Mouse (Mus musculus): ENCODE measurements around the gene Pik3r1. TPM values are rescaled to one million over a fixed set of nuclear protein-coding genes. Genes with fewer than 3 reads are reported as not detected.

Gene Pik3r1
- polyA plus RNA-seq, 1 experiment from 2014 or later = 14.8 TPM

DNA sequence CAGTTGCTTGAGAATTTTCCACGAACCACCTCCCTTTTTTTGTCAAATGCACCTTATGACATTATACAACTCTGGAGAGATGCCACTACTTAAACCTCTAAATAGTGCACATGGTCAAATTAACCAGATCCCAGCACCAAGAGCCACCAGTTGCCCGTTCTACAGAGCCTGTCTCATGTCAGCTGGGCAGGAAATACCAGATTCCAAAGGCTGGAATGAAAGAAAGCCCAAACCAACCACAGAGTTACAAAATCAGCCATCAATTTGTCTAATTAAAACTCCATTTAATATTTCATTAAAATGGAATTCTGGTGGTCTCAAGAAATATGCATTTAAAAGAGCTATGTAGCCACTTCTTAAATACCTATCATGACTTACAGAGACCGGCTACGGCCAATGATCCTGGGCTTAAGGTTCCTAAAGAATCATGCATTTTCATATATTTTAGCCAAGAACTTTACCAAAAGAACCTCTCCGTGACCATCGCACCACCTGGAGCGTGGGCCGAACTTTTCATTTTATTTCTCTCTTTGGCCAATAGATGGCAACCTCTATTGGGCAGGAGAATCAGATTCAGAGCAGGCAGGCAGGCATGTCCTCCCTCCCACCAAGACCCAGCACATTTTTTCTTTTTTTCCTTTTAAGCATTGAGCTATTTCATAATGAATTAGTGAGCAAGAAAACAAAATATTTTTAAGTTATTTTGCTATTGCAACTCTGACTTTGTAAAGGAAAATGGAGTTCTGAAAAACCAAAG, 32.5 kb downstream of the Pik3r1 start:
- no peak overlapping the region for H3K4me3 ChIP-seq
- H3K4me1 ChIP-seq (replicated peaks) = peaks cover 20% of the 10 kb centered on the region
- WGBS = 60% methylated on average over 8 of the region's 8 CpGs
- H3K36me3 ChIP-seq = no peaks in the 10 kb centered on the region
- H3K27ac ChIP-seq (ENCODE audit: poor library complexity, severe bottlenecking) = no peak overlapping the region
- no peaks in the 10 kb centered on the region for H3K9me3 ChIP-seq (replicated peaks)
- no peak overlapping the region for H3K4me2 ChIP-seq
- no peak for ATAC-seq (ENCODE audit: insufficient number of reproducible peaks, low FRiP score)
- no peaks in the 10 kb centered on the region for H3K27me3 ChIP-seq (replicated peaks)
- H3K9ac ChIP-seq = no peak overlapping the region

DNA sequence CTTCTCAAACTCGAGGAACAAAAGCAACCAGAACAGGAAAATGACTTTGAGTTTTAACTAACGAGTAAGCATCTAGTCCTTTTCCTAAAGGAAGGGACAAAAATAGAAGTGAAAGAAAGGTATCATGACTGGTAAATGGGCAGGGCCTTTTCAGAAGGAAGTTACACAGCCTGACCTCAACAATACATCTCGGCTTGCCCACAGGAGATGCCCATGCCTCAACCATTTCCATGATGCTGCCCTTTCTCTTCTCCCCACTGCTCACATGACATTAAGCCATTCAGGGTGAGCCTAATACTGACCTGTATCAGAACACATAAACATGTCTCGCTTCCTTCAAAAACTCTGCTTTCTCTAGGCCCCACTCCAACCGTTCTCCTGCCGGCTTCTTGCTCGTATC, 33.8 kb downstream of the Pik3r1 start:
- H3K27ac ChIP-seq (ENCODE audit: poor library complexity, severe bottlenecking) = no peak overlapping the region
- no peaks in the 10 kb centered on the region for H3K36me3 ChIP-seq
- H3K4me3 ChIP-seq = no peak overlapping the region
- H3K4me2 ChIP-seq = no peak overlapping the region
- H3K27me3 ChIP-seq (replicated peaks) = no peaks in the 10 kb centered on the region
- H3K9ac ChIP-seq = no peak overlapping the region
- peaks cover 30% of the 10 kb centered on the region for H3K4me1 ChIP-seq (replicated peaks)
- WGBS = 78% methylated on average over 7 of the region's 7 CpGs
- ATAC-seq (ENCODE audit: insufficient number of reproducible peaks, low FRiP score) = no peak
- no peaks in the 10 kb centered on the region for H3K9me3 ChIP-seq (replicated peaks)

DNA sequence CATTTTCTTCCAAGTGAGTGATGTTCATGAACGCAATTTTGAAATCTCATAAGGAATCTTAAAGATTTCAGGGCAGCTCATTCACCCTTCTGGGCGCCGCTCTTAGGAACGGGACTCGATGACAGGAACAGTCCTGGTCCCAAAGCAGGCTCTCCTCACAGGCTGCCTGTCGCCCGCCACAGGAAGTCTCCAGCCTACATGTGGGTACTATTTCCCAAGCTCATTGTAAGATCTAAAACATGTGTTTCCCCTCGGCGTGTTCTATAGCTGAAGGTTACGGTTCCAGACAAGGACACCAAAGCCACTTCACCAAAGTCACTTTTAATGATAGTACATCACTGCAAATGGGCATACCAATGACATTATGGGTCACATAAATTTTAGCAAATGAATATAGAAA, 35.3 kb downstream of the Pik3r1 start:
- ATAC-seq (ENCODE audit: insufficient number of reproducible peaks, low FRiP score) = no peak
- Histone ChIP-seq H3K27ac (ENCODE audit: poor library complexity, severe bottlenecking) (no peak overlapping the region), H3K4me2 (no peak overlapping the region), H3K9me3 (replicated peaks) (no peaks in the 10 kb centered on the region), H3K4me1 (replicated peaks) (peaks cover 31% of the 10 kb centered on the region), H3K36me3 (no peaks in the 10 kb centered on the region), H3K9ac (no peak overlapping the region), H3K4me3 (no peak overlapping the region), H3K27me3 (replicated peaks) (no peaks in the 10 kb centered on the region)
- WGBS = 71% methylated on average over 10 of the region's 10 CpGs

DNA sequence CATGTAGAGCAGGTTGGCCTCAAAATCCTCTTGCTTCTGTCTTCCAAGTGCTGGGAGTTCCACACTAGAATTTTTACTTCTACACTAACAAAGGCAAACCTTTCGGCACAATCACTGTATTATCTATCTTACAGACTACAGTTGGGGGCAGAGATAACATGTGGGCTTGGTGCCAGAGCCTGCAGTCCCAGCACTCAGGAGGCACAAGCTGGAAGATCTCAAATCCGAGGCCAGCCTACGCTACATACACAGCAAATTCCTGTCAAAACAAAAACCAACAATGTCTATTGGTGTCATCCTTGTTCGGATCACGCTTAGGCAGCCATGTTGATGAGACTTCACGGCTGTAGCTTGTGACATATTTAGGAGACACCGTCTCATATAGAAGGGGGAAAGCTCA, 36.2 kb downstream of the Pik3r1 start:
- WGBS = 67% methylated on average over 7 of the region's 7 CpGs
- ATAC-seq (ENCODE audit: insufficient number of reproducible peaks, low FRiP score) = no peak
- no peaks in the 10 kb centered on the region for H3K9me3 ChIP-seq (replicated peaks)
- H3K4me3 ChIP-seq = no peak overlapping the region
- H3K36me3 ChIP-seq = 0 out of 2 replicates have a peak, but pooled peaks cover 4% of the 10 kb centered on the region
- H3K4me2 ChIP-seq = no peak overlapping the region
- H3K4me1 ChIP-seq (replicated peaks) = peaks cover 30% of the 10 kb centered on the region
- H3K27me3 ChIP-seq (replicated peaks) = no peaks in the 10 kb centered on the region
- H3K27ac ChIP-seq (ENCODE audit: poor library complexity, severe bottlenecking) = no peak overlapping the region
- no peak overlapping the region for H3K9ac ChIP-seq

DNA sequence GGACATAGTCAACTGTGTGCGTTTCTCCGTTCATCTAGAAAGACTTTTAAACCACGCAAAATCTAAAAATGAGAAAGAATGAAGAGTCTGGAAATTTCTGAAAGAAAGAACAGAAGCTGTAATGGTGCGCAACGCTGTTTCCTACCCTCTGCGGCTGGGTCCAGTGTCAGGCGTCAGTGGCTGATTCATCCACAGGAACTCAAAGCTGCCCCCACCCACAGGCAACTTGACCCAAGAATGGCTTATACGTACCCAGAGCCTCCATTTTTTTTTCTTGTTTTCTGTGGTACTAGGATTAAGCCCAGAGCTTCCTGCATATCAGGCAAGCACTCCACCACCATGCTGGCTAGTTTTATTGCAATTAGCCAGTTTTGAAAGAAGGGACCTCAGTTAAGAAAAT, 37.7 kb downstream of the Pik3r1 start:
- WGBS = 83% methylated on average over 8 of the region's 8 CpGs
- Histone ChIP-seq H3K4me1 (replicated peaks) (peaks cover 26% of the 10 kb centered on the region), H3K27me3 (replicated peaks) (no peaks in the 10 kb centered on the region)

DNA sequence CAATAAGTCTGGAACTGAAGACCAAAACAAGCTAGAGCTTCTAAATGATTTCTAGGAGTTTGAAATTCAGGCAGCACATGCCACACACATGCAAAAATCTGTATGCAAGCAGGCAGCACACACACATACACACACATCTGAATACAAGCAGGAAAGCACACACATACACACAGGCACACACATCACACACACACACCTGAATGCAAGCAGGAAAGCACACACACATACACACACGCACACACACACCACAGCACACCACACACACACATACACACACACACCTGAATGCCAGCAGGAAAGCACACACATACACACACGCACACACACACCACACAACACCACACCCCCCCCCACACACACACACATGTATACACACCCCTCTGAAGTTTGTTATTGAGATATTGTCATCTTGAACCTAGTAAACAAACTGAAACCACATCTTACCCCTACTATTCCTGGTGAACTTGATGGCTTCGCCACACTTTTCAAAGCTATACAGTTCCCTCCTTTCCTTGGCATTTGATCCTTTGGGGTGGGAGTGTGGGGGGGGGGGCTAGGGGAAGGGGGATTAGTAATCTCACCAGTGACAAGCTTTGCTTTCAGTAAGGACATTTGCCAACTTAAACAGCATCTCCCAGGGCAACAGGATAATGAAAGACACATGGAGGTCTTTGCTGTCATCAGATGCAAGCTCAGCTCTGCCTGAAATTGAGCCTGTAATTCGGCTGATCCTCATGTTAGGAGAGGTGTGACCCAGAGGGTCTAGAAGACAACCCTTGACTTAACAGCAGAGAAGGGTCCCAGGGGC, 38.6 kb downstream of the Pik3r1 start:
- no peak overlapping the region for H3K4me3 ChIP-seq
- no peak overlapping the region for H3K4me2 ChIP-seq
- 0 out of 2 replicates have a peak, but pooled peaks cover 4% of the 10 kb centered on the region for H3K36me3 ChIP-seq
- H3K9me3 ChIP-seq (replicated peaks) = no peaks in the 10 kb centered on the region
- ATAC-seq (ENCODE audit: insufficient number of reproducible peaks, low FRiP score) = peak; percentile 36; the same call in 1 of the 2 replicates
- H3K27ac ChIP-seq (ENCODE audit: poor library complexity, severe bottlenecking) = no peak overlapping the region
- peaks cover 26% of the 10 kb centered on the region for H3K4me1 ChIP-seq (replicated peaks)
- H3K27me3 ChIP-seq (replicated peaks) = no peaks in the 10 kb centered on the region
- WGBS = 61% methylated on average over 4 of the region's 4 CpGs
- no peak overlapping the region for H3K9ac ChIP-seq

More for the DNA sequence above, 37.7 kb downstream of the Pik3r1 start:
- Histone ChIP-seq H3K4me3 (no peak overlapping the region), H3K4me2 (no peak overlapping the region), H3K27ac (ENCODE audit: poor library complexity, severe bottlenecking) (no peak overlapping the region), H3K9ac (no peak overlapping the region), H3K9me3 (replicated peaks) (no peaks in the 10 kb centered on the region), H3K36me3 (0 out of 2 replicates have a peak, but pooled peaks cover 4% of the 10 kb centered on the region)
- no peak for ATAC-seq (ENCODE audit: insufficient number of reproducible peaks, low FRiP score)

- no peak overlapping the region for H3K27ac ChIP-seq (ENCODE audit: poor library complexity, severe bottlenecking)
- peaks cover 26% of the 10 kb centered on the region for H3K4me1 ChIP-seq (replicated peaks)
- no peak for ATAC-seq (ENCODE audit: insufficient number of reproducible peaks, low FRiP score)
- 0 out of 2 replicates have a peak, but pooled peaks cover 4% of the 10 kb centered on the region for H3K36me3 ChIP-seq
- 66% methylated on average over 7 of the region's 7 CpGs for WGBS
- no peaks in the 10 kb centered on the region for H3K9me3 ChIP-seq (replicated peaks)
- no peaks in the 10 kb centered on the region for H3K27me3 ChIP-seq (replicated peaks)
- H3K4me2 ChIP-seq = no peak overlapping the region
- H3K4me3 ChIP-seq = no peak overlapping the region
- no peak overlapping the region for H3K9ac ChIP-seq
These were observed 39.2 kb downstream of the Pik3r1 start for GRCm38 (mm10) chr13:101728816-101729215.

GRCm38 (mm10) chr13:101728300-101728699, 39.7 kb downstream of the Pik3r1 start:
- no peak for ATAC-seq (ENCODE audit: insufficient number of reproducible peaks, low FRiP score)
- no peaks in the 10 kb centered on the region for H3K27me3 ChIP-seq (replicated peaks)
- H3K4me3 ChIP-seq = no peak overlapping the region
- H3K4me2 ChIP-seq = no peak overlapping the region
- no peaks in the 10 kb centered on the region for H3K9me3 ChIP-seq (replicated peaks)
- H3K4me1 ChIP-seq (replicated peaks) = peaks cover 26% of the 10 kb centered on the region
- H3K27ac ChIP-seq (ENCODE audit: poor library complexity, severe bottlenecking) = no peak overlapping the region
- H3K36me3 ChIP-seq = 0 out of 2 replicates have a peak, but pooled peaks cover 4% of the 10 kb centered on the region
- H3K9ac ChIP-seq = no peak overlapping the region
- WGBS = 92% methylated on average over 3 of the region's 3 CpGs

DNA sequence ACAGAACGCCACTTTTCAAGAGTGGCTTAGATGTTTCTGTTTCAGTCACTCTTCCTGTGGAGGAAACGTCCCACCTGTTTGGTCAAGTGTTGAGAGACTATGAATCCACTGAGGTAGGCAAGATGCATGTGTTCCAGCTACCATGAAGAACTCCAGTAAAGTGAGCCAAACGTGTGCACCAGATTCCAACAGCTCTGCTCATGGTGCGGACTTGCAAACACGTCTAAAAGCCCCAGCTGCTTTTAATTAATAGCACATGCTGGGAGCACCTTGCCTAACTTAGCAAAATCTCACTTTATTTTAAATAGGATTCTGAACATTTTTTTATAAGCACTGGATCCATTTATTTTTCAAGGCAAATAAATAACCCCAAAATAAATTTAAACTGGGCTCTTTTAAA, 40.2 kb downstream of the Pik3r1 start:
- no peak overlapping the region for H3K27ac ChIP-seq (ENCODE audit: poor library complexity, severe bottlenecking)
- no peak for ATAC-seq (ENCODE audit: insufficient number of reproducible peaks, low FRiP score)
- 0 out of 2 replicates have a peak, but pooled peaks cover 4% of the 10 kb centered on the region for H3K36me3 ChIP-seq
- H3K4me2 ChIP-seq = no peak overlapping the region
- H3K9ac ChIP-seq = no peak overlapping the region
- peaks cover 26% of the 10 kb centered on the region for H3K4me1 ChIP-seq (replicated peaks)
- H3K27me3 ChIP-seq (replicated peaks) = no peaks in the 10 kb centered on the region
- H3K4me3 ChIP-seq = no peak overlapping the region
- WGBS = 81% methylated on average over 5 of the region's 5 CpGs
- no peaks in the 10 kb centered on the region for H3K9me3 ChIP-seq (replicated peaks)

GRCm38 (mm10) chr13:101726922-101727321, 41.1 kb downstream of the Pik3r1 start:
- no peak for ATAC-seq (ENCODE audit: insufficient number of reproducible peaks, low FRiP score)
- Histone ChIP-seq H3K4me3 (no peak overlapping the region), H3K27ac (ENCODE audit: poor library complexity, severe bottlenecking) (no peak overlapping the region)

DNA sequence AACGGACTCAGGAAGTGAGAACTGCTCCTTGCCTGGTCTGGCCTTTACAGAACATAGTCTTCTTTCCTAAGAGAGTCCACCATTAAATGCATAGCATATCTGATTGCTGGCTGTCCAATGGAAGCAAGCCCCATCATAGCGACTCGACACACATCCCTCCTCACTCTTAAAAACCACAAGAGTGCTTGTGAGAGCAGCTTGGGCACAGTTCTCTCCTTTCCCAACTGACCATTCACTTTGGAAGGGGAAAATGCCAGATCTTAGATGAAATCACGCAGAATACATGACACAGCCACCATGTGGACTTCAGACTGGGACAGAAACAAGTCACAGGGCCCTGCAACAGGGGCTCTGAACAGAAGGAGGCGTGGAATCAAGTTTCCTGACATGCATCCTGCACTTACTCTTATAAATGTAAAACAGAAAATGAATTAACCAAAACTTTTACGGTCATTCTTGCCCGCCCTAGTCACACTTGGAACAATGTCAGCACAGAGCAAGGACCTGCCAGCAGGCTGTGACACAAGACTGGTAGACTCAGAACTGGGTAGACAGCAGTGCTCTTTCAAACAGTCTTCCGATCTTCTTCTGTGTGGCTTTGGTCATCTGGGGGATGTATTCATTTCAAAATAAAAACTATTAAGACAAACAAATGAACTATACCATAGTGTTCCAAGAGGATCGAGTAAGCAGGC, 46.0 kb downstream of the Pik3r1 start:
- Histone ChIP-seq H3K36me3 (0 out of 2 replicates have a peak, but pooled peaks cover 2% of the 10 kb centered on the region), H3K9me3 (replicated peaks) (no peaks in the 10 kb centered on the region)

More at GRCm38 (mm10) chr13:101726922-101727321, 41.1 kb downstream of the Pik3r1 start:
- H3K27me3 ChIP-seq (replicated peaks) = no peaks in the 10 kb centered on the region
- no peak overlapping the region for H3K9ac ChIP-seq
- H3K4me2 ChIP-seq = no peak overlapping the region
- WGBS = 82% methylated on average over 3 of the region's 3 CpGs
- H3K9me3 ChIP-seq (replicated peaks) = no peaks in the 10 kb centered on the region
- peaks cover 30% of the 10 kb centered on the region for H3K4me1 ChIP-seq (replicated peaks)
- 0 out of 2 replicates have a peak, but pooled peaks cover 4% of the 10 kb centered on the region for H3K36me3 ChIP-seq

More for the DNA sequence above, 46.0 kb downstream of the Pik3r1 start:
- Histone ChIP-seq H3K4me3 (no peak overlapping the region), H3K4me1 (replicated peaks) (peaks cover 30% of the 10 kb centered on the region; the same call in 1 of the 2 replicates), H3K4me2 (no peak overlapping the region), H3K9ac (no peak overlapping the region), H3K27me3 (replicated peaks) (no peaks in the 10 kb centered on the region), H3K27ac (ENCODE audit: poor library complexity, severe bottlenecking) (no peak overlapping the region)
- 87% methylated on average over 9 of the region's 9 CpGs for WGBS
- no peak for ATAC-seq (ENCODE audit: insufficient number of reproducible peaks, low FRiP score)

Data from heart, embryonic 12.5 days (tissue).